Mouse (Mus musculus) duodenum, adult 2 months (tissue): Measurements from ENCODE around the gene Lin28b. TPM values are rescaled to one million over a fixed set of nuclear protein-coding genes. Genes with fewer than 3 reads are reported as not detected.

ENCODE experiments used
- polyA plus RNA-seq: library from polyadenylated mRNA; depleted of rRNA; stranded (reverse); fragments of >200 nt; gene quantifications from 2 replicates; pipeline ENCODE4 v1.2.3, GENCODE M21; 2012; ENCODE audit warnings: low replicate concordance; rRNA removed

The Lin28b gene
- not detected in 2 replicates for polyA plus RNA-seq

GRCm38 (mm10) chr10:45485761-45486602, at the start of gene Lin28b:
TSS of gene Lin28b (minus strand) at chr10:45486395.

GRCm38 (mm10) chr10:45335434-45336422, 150.5 kb downstream of the Lin28b start, which contains the start of gene Bves:
TSS of gene Bves (plus strand) at chr10:45335772.

Other genes with a start within 250 kb of the Lin28b start
- gene Bves, start 150.6 kb downstream of the Lin28b start, polyA plus RNA-seq: 0.75 and 0.76 TPM in 2 replicates
- gene Hace1, start 91.4 kb upstream of the Lin28b start, polyA plus RNA-seq: 3.8 and 4.1 TPM in 2 replicates